Mouse (Mus musculus): ENCODE data around the gene Noct.
A peak's percentile ranks its signal among the peaks of the same experiment; 100 is the strongest.

The Noct gene

DNA sequence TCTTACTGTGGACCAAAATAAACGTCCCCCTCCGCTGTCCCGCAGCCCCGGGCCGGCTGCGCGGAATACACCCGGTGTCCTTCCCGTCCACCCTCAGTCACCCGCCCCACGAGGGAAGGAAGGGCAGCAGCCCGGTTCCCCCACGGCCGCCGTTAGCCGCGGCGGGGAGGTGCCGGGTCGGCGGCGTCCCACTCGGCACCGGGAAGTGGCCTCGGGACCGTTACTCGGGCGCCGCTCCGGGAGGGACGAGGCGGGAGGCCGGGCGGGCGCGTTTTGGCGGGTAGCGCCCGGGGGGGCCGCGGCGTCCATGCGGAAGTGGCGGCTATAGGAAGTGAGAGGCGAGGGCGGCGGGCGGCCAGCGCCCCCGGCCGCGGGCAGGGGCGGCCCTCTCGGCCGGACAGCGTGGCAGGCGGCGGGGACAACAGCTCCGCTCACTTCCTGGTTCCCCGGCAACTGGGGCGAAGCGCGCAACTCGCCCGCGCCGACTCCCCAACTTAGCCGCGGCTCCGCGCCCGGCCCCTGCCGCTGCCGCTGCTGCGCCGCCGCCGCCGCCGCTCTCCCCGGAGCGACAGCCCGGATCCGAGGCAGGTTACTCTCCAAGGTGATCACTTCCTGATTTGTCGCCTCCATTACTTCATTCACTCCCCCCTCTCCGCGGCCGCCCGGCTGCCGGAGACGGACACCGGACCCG is 52.3 kb downstream of the Noct start:
- peak; percentile 43 for DNase-seq (ENCODE audit: low spot score)

DNA sequence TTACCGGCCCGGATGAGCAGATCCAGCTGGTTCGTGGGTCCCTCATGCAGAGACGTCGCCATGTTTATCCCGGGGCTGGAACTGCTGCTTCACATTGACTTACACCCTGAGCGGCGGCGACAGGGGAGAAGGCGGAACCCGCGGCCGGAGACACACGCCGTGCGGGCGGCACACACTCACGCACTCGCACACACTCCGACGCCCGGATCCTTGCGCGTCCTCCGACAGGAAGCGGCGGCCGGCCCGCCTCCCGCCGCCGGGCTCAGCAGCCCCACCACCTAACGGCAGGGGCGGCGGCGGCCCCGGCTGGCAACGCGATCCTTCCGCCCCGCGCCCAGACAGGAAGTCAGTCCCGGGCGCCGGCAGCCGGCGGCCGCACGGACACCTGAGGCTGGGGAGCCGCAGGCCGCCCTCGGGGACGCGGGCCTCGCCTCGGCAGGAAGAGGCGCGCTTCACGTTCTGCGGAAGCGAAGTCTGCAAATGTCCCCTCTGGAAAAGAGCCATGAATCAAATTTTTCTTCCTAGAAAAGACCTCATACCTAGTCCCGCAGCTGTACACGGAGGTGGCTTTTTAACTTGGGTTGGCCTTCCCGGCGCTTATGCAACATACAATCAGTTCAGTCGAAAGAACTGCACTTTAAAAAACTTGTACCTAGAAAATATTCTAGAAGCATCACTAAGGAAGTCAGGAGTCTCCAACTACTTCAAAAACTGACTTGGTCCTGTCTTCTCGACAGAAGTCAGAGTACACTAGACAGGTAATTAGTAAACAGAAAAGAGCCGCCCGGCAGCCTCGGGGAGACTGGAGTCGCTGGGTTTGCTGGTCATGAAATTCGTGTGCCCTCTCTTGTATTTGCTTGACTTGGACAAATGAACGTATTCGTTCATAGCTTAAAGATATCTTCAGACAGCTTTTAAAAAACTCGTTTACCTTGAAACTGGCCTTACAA is 53.2 kb downstream of the Noct start:
- DNase-seq (ENCODE audit: low spot score): peak; percentile 76

DNA sequence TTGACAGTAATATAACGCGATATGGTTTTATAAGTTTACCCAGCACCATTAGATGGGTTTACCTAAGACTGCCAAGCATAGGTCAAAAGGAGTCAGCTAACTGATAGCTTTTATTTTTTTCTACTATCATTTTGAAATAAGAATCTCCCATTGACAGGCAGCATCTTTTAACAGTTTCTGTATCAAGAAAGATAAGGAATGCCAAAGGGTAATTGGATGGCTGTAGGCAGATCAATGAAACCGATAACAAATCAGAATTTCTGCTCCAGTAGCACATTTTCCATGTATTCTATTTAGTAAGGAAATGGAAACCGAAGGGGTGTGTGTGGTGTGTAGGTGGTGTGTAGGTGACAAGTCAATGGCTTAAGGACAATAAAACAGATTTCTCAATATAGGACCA is 54.2 kb downstream of the Noct start:
- no peak for DNase-seq (ENCODE audit: low spot score)

DNA sequence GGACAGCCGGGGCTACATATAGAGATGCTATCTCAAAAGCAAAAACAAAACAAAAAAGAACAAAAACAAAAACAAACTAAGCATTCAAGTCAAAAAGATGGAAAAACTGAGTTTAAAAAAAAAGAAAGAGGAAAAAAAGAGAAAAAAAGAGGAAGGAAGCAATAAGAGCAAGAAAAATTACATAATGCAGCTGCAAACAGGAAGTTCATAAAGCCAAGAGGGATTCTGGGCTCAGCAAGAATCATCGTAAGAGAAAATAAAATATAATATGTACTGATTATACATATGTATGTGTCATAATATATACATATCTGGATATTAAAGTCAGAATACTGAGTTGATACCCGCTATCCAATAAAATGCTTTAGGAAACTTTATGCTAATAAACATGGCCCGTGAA is 57.5 kb downstream of the Noct start:
- DNase-seq (ENCODE audit: low spot score): no peak

DNA sequence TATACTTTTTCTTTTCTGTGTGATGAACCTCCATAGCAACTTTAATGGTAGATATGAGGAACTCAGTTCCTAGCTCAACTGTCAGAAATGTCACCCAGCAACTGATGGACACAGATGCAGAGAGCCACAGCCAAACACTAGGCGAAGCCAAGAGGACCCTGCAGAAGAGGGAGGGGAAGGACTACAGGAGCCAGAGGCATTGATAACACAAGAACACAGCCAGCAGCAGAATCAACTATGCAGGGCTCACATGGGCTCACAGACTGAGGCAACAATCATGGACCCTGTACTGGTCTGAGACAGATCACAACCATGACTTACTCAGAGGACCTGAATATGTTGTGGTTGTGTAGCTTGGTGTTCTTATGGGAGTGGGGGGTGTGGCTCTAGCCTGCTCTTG is 60.1 kb downstream of the Noct start:
- DNase-seq (ENCODE audit: low spot score): no peak

DNA sequence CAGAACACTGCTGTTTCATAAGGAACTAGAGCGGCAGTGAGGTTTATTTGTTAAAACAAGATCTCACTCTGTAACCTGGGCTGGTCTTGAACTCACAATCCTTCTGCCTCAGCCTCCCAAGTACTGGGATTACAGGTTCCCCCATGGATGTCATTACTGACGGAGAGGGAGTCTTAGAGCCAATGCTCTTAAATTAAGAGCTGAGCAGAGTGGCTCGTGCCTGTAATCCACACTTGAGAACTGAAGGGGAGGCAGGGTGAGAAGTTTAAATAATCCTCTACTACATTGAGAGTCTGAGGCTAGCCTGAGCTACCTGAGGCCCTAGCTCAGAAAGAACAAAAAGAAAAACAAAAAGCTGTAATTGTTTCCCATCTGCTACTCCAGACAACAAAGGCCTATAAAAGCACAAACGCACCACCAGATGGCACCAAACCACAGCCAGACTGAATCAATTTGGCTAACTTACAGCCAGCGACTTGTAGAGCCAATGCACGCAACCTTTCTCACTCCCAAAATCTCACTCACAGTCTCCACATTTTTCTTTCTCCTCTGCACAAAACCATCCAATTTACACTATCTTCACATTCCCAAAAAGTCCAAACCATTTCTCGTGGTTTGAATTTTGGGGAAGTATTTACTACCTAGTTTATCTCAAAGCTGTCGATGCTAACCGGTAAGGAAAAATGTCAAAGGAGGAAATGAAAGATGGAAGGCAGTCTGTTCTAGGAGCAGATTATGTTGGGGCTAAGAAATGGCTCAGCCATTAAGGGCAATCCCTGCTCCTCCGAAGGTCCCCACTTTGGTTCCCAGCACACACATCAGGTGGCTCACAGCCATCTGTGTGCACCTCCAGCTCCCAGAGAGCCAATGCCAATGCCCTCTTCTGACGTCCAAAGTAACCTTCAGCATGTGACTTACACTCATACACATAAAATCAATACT is 64.9 kb downstream of the Noct start:
- peak; percentile 74 for DNase-seq (ENCODE audit: low spot score)

DNA sequence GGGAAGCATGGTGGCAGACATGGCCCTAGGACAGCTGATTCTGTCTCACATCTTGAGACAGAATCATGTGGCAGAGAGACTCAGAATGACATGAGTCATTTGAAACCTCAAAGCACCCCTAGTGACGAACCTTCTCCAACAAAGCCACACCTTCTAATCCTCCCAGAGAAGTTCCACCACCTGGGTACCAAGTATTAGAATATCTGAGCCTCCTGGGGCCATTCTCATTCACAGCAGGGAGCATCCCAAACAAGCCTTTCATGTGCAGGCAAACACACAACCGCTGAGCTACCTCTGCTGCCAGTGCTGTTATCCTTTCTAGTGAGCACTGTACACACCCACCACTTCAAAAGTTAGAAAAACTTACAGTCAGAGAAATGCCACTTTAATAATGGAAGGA is 70.0 kb downstream of the Noct start:
- DNase-seq (ENCODE audit: low spot score): no peak

DNA sequence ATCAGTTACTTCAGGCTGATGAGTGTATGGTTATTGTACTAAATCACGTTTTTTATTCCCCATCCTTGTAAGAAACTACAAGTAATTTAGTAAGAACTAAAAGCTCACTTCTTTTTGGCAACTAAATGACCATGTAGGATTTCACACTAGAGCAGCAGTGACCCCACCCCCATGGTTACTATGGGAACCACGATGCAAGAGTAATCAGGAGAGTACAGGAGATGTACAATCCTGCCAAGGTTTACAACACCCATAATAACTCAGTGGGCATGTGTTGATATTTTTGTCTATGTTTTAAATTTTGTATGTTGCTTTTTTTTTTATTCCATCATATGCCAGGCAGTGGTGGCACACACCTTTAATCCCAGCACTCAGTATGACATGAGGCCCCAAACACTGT is 71.0 kb downstream of the Noct start:
- no peak for DNase-seq (ENCODE audit: low spot score)

DNA sequence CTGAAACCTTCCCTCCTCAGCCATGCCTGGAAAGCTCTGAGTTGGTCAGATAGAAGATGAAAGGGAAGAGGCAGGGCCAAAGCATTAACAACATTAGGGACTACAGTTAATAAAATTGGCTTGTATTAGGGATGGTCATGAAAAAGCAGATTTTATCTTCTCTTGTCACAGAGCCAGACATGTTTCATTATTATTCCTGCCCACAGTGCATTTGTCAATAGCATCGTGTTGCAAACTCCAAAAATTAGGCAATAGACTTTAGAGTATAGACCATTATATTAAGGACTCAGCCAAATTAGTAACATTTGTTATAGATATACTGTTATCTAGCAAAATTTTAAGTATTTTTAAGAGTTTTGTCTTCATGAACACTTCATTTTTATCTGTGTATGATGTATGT is 72.5 kb downstream of the Noct start:
- no peak for DNase-seq (ENCODE audit: low spot score)
